Mouse (Mus musculus) liver, embryonic 11.5 days (tissue): Measurements from ENCODE around the gene Ranbp3l. TPM values are rescaled to one million over a fixed set of nuclear protein-coding genes. Genes with fewer than 3 reads are reported as not detected.

Experiments
- ATAC-seq: fragments of 200-750 bp; cut with Nextera tagmentation; replicated peaks from 2 replicates; pipeline ENCODE4 v1.8.0; 2017; ENCODE audit warnings: moderate number of reproducible peaks, mild to moderate bottlenecking, moderate TSS enrichment, moderate library complexity; ENCODE audit not compliant: low FRiP score
- DNase-seq: peaks from one replicate; pipeline ENCODE4 v3.0.0-alpha.2; 2017; ENCODE audit warnings: low spot score
- H3K27ac ChIP-seq: fragments of 300-500 bp; sonication (generic); 2 replicates; pipeline ENCODE4 v1.5.1; 2014; ENCODE audit warnings: mild to moderate bottlenecking, low read depth, low read length, control low read depth
- H3K27me3 ChIP-seq: fragments of 300-500 bp; sonication (generic); replicated peaks from 2 replicates; pipeline ENCODE4 v1.6.1; 2014; ENCODE audit warnings: low read length, mixed read lengths; ENCODE audit not compliant: control insufficient read depth, insufficient read depth
- H3K36me3 ChIP-seq: fragments of 300-500 bp; sonication (generic); 2 replicates; pipeline ENCODE4 v1.6.1; 2014; ENCODE audit warnings: mild to moderate bottlenecking, low read length, moderate library complexity, mixed read lengths; ENCODE audit not compliant: control insufficient read depth, insufficient read depth
- H3K4me1 ChIP-seq: fragments of 300-500 bp; sonication (generic); replicated peaks from 2 replicates; pipeline ENCODE4 v1.6.1; 2014; ENCODE audit warnings: low read length, mixed read lengths; ENCODE audit not compliant: control insufficient read depth, insufficient read depth
- H3K4me2 ChIP-seq: fragments of 300-500 bp; sonication (generic); 2 replicates; pipeline ENCODE4 v1.6.1; 2014; ENCODE audit warnings: mild to moderate bottlenecking, control low read depth, moderate library complexity
- H3K4me3 ChIP-seq: fragments of 300-500 bp; sonication (generic); 2 replicates; pipeline ENCODE4 v1.5.1; 2014; ENCODE audit warnings: low read depth, low read length, control low read depth
- H3K9ac ChIP-seq: fragments of 300-500 bp; sonication (generic); 2 replicates; pipeline ENCODE4 v1.6.1; 2014; ENCODE audit warnings: low read depth, low read length, control low read depth
- H3K9me3 ChIP-seq: fragments of 300-500 bp; sonication (generic); 2 replicates; pipeline ENCODE4 v1.6.1; 2016; ENCODE audit warnings: low read length, inconsistent platforms, mixed read lengths; ENCODE audit not compliant: control insufficient read depth
- WGBS: fragments of 180-500 bp; shearing (Covaris S2); extraction: QIAGEN DNeasy Blood & Tissue Kit; methylation state at CpG from one replicate; pipeline ENCODE4 v1.1.7; 2014; 5-methylcytosine and 5-hydroxymethylcytosine counted together
- polyA plus RNA-seq: library from polyadenylated mRNA; unstranded; fragments of >200 nt; fragmentation: Nextera tagmentation; extraction: Ambion mirVana; gene quantifications from 2 replicates; pipeline ENCODE4 v1.2.1, GENCODE M21; 2014

Ranbp3l gene
- polyA plus RNA-seq, 1 experiment from 2014 or later, result 0.27 TPM

GRCm38 (mm10) chr15:9061150-9061882 lies 93.6 kb downstream of the Ranbp3l start:
- H3K4me3 ChIP-seq, result no peak overlapping the region
- no peaks in the 10 kb centered on the region for H3K27me3 ChIP-seq
- H3K4me1 ChIP-seq, result no peaks in the 10 kb centered on the region
- H3K36me3 ChIP-seq, result no peaks in the 10 kb centered on the region
- DNase-seq, result no peak
- H3K27ac ChIP-seq, result no peak overlapping the region
- no peak for ATAC-seq
- H3K9me3 ChIP-seq, result no peaks in the 10 kb centered on the region
- WGBS, result 81% methylated on average over 7 of the region's 7 CpGs
- no peak overlapping the region for H3K4me2 ChIP-seq
- no peak overlapping the region for H3K9ac ChIP-seq

DNA sequence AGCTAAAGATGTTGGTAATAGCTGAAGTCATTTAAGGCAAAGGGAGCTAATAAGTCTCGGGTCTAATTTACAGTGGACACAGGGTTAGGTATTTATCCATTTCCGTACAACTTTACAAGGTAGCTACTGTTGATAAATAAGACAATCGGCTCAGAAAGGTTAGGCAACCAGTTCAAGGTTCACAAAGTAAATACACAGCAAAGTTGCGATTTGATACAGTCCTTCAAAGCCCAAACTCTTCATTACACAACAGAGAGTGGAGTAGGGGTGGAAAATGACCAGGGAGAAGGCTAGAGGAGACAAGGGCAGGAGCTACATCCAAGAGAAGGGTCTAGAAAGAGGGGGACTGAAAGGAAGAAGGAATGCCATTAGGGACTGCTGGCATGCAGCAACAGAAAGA lies 101.1 kb downstream of the Ranbp3l start:
- Histone ChIP-seq H3K27me3 (no peaks in the 10 kb centered on the region), H3K27ac (peak overlapping the region; percentile 59), H3K4me1 (peaks cover 10% of the 10 kb centered on the region), H3K36me3 (no peaks in the 10 kb centered on the region), H3K4me2 (peak overlapping the region; percentile 33), H3K9me3 (no peaks in the 10 kb centered on the region), H3K4me3 (no peak overlapping the region), H3K9ac (no peak overlapping the region)
- 71% methylated on average over 4 of the region's 4 CpGs for WGBS
- no peak for DNase-seq
- no peak for ATAC-seq

DNA sequence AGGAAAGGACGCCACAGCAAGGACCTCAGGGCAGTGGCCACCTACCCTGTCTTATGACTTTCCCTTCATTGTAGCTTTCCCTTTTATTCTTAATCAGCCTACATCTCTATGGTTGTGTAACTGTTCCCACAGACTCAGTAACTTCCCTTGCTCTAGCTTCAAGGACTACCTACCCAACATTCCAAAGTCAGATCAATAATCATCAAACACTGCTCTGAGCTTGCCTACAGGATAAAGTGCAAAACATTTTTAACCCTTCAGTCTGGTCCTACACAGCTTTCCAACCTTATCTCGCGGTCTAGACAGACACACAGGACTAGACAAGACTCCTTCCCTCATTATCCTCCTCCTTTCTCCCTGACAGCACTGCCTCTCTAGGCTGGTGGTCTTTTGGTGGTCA lies 102.6 kb downstream of the Ranbp3l start:
- Histone ChIP-seq H3K4me2 (peak overlapping the region; percentile 76), H3K27me3 (no peaks in the 10 kb centered on the region), H3K4me3 (peak overlapping the region; percentile 99), H3K9me3 (no peaks in the 10 kb centered on the region), H3K27ac (peak overlapping the region; percentile 95), H3K4me1 (peaks cover 23% of the 10 kb centered on the region), H3K9ac (peak overlapping the region; percentile 77), H3K36me3 (peaks cover 2% of the 10 kb centered on the region; the same call in 1 of the 2 replicates)
- ATAC-seq (peak; percentile 20; the same call in 1 of the 2 replicates), DNase-seq (no peak)
- WGBS, result 3% methylated on average over 3 of the region's 3 CpGs

- peak; percentile 92 for ATAC-seq
- H3K4me1 ChIP-seq, result peaks cover 29% of the 10 kb centered on the region
- no peaks in the 10 kb centered on the region for H3K27me3 ChIP-seq
- no peaks in the 10 kb centered on the region for H3K9me3 ChIP-seq
- under 1% methylated on average over 51 of the region's 54 CpGs for WGBS
- peak within 1 kb of the TSS; percentile 95 for H3K9ac ChIP-seq
- peak within 1 kb of the TSS; percentile 95 for H3K27ac ChIP-seq
- peak within 1 kb of the TSS; percentile 99 for H3K4me3 ChIP-seq
- DNase-seq, result peak; percentile 97
- H3K36me3 ChIP-seq, result peaks cover 5% of the 10 kb centered on the region; the same call in 1 of the 2 replicates
- H3K4me2 ChIP-seq, result peak within 1 kb of the TSS; percentile 79
Measured at GRCm38 (mm10) chr15:9070912-9071555, 103.3 kb downstream of the Ranbp3l start, which contains the start of gene Nadk2. Gene Nadk2, plus strand, starts transcription at chr15:9071260.

GRCm38 (mm10) chr15:9071556-9072544 lies 104.1 kb downstream of the Ranbp3l start:
- no peak for ATAC-seq
- WGBS, result 1% methylated on average over 66 of the region's 66 CpGs
- no peaks in the 10 kb centered on the region for H3K27me3 ChIP-seq
- peak overlapping the region; percentile 99 for H3K4me3 ChIP-seq
- peaks cover 5% of the 10 kb centered on the region; the same call in 1 of the 2 replicates for H3K36me3 ChIP-seq
- H3K27ac ChIP-seq, result peak overlapping the region; percentile 94
- peak; percentile 72 for DNase-seq
- H3K9me3 ChIP-seq, result no peaks in the 10 kb centered on the region
- peak overlapping the region; percentile 95 for H3K9ac ChIP-seq
- H3K4me1 ChIP-seq, result peaks cover 37% of the 10 kb centered on the region
- H3K4me2 ChIP-seq, result peak overlapping the region; percentile 79

DNA sequence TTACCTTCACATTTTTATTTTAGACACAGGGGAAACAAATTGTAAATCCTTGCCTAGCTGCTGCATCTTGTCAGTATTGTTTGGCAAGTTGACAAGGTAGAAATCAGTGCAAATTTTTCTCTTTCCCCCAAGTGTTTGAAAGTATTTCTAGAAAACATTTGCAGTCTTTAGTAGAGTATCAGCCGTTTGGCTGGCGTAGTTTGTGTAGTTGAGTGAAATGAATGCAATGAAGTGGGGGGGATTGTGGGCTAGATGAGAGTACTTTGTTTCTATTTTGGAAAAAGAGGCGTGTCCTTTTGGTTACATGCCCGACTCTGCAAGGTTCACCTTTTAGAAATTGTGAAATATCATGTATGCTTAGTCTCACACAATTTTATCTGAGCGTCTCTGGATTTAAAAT lies 104.9 kb downstream of the Ranbp3l start:
- peak overlapping the region; percentile 95 for H3K9ac ChIP-seq
- 13% methylated on average over 5 of the region's 5 CpGs for WGBS
- ATAC-seq (no peak), DNase-seq (no peak)
- H3K9me3 ChIP-seq, result no peaks in the 10 kb centered on the region
- H3K4me1 ChIP-seq, result peaks cover 42% of the 10 kb centered on the region
- peaks cover 5% of the 10 kb centered on the region; the same call in 1 of the 2 replicates for H3K36me3 ChIP-seq
- peak overlapping the region; percentile 99 for H3K4me3 ChIP-seq
- H3K27me3 ChIP-seq, result no peaks in the 10 kb centered on the region
- peak overlapping the region; percentile 79 for H3K4me2 ChIP-seq
- peak overlapping the region; percentile 94 for H3K27ac ChIP-seq

- Histone ChIP-seq H3K9me3 (no peaks in the 10 kb centered on the region), H3K4me3 (peak overlapping the region; percentile 99), H3K4me1 (peaks cover 47% of the 10 kb centered on the region), H3K9ac (peak overlapping the region; percentile 95), H3K4me2 (peak overlapping the region; percentile 79), H3K36me3 (peaks cover 5% of the 10 kb centered on the region; the same call in 1 of the 2 replicates), H3K27ac (peak overlapping the region; percentile 94), H3K27me3 (no peaks in the 10 kb centered on the region)
- DNase-seq, result no peak
- ATAC-seq, result no peak
- WGBS, result 16% methylated on average over 12 of the region's 12 CpGs
Measured at GRCm38 (mm10) chr15:9073067-9073608, 105.4 kb downstream of the Ranbp3l start.

DNA sequence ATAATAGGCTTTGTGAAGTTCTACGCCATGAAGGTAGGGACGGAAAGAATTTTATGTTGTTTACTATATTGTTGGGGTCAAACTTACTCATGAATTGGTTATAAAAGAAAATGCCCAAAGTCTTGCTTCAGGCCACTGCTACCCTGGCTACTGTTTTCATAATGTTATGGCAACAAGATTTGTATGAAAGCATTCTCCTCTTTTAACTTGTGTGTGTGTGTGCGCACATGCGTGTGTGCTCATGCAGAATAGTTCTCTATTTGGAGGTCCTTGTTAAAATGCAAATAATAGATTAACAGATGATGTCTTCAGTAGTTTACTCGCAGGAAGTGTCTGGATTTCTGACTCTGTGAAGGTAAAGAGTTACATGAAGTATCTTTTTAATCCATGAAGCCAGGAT lies 105.9 kb downstream of the Ranbp3l start:
- Histone ChIP-seq H3K27me3 (no peaks in the 10 kb centered on the region), H3K9ac (peak overlapping the region; percentile 95), H3K9me3 (no peaks in the 10 kb centered on the region), H3K36me3 (peaks cover 5% of the 10 kb centered on the region; the same call in 1 of the 2 replicates), H3K4me3 (peak overlapping the region; percentile 99), H3K27ac (peak overlapping the region; percentile 94), H3K4me2 (peak overlapping the region; percentile 79), H3K4me1 (peaks cover 52% of the 10 kb centered on the region)
- DNase-seq (no peak), ATAC-seq (no peak)
- WGBS, result 53% methylated on average over 5 of the region's 5 CpGs
